Mouse (Mus musculus): ENCODE measurements at regions not wholly inside any gene's neighbourhood (a gene's known extent, or its start where the extent isn't known, plus 50 kb on each side); places are given as distances from the start of the nearest gene placed in this dataset.

DNA sequence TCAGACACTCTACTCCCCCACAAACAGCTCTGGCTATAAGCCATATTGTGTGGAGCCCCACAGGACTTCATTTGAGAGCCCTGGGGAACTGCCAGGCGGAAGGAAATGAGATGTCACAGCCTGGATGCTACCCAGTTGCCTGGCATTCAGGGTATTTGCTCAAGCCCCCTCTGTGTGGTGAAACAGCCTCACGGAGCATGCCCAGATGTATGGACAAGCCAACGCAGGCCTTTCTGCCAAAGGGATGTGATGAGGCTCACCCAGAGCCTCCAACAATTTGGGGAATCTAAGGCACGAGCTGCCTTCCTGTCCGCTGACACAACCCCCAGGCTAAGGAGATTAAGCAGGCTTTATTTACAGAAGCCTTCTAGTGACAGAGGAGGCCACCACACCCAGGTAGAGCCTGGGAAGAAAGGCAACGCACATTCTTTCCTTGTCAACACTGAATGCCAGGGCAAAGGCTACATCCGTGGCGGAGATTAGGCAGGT is 70.9 kb upstream of the Parp11 start:
- TF ChIP-seq CTCF (IDR thresholded peaks at IDR 0.05; ENCODE audit: low read depth) (no peak), EP300 (optimal IDR thresholded peaks at IDR 0.05) (no peak)

Measured in stomach, postnatal 0 days (tissue).